Mouse (Mus musculus): ENCODE measurements at regions not wholly inside any gene's neighbourhood (a gene's known extent, or its start where the extent isn't known, plus 50 kb on each side); places are given as distances from the start of the nearest gene placed in this dataset.
"Not testable (repeated sequence)": the region's sequence is repeated elsewhere in the genome, so short reads cannot be mapped to it uniquely, and the experiment has no call there.

GRCm38 (mm10) chr5:10189480-10189879 is 56.8 kb downstream of the Gm5152 start:
- H3K27me3 ChIP-seq: no peaks in the 10 kb centered on the region
- CTCF ChIA-PET: no interaction called here
- in situ Hi-C loops (cut with MboI; ENCODE audit: low pct_unique_long_range_greater_than_20kb): no loop called here
- DNase-seq (ENCODE audit: low read depth, low spot score): no peak
- TF ChIP-seq CTCF (IDR thresholded peaks at IDR 0.05): no peak
- POLR2A ChIA-PET: no interaction called here
- no peak for ATAC-seq

DNA sequence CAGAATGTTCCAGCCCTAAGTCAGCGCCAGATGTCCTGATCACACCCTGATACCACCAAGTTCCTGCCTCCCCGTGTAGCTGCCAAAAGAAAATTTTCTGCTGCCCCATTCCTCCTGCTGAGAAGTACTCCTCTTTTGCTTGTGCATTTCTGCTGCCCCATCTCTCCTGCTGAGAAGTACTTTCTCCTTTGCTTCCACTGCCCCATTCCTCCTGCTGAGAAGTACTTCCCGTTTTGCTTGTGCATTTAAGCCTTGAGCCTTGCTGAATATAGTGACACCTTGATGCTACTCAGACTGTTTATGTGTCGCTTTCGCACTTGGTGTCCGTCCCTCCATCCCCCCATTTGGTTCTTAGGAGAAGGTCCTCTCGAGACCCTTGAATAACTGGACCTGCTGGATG is 84.1 kb downstream of the Gm5152 start:
- in situ Hi-C loops (cut with MboI; ENCODE audit: low pct_unique_long_range_greater_than_20kb); DNase-seq (ENCODE audit: low read depth, low spot score); POLR2A ChIA-PET; ATAC-seq; H3K27me3 ChIP-seq; CTCF ChIA-PET: not testable (repeated sequence)

DNA sequence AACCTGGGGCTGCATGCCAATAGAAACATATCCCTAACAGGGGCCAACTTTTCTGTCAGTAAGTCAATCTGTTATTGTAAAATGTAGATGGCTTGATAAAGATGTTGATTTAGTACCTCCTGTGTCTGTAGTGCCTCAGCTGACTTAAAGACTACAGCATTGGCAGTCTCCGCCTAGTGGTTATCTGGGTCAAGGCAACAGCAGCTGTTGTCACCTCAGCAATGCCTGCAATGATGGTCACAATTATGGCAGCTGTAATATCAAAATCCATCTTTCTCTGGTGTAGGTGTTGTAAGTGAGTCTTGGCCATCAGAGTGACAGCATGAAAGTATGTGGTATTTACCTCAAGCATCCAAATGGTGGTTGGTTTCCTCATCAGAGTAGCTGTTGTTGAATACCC is 97.0 kb downstream of the Gm5152 start:
- ChIA-PET CTCF (no interaction called here), POLR2A (no interaction called here)
- in situ Hi-C loops (cut with MboI; ENCODE audit: low pct_unique_long_range_greater_than_20kb): loop anchor here (10.0 kb wide), 1 partner anchor 195 kb away; no protein-coding TSS in a partner anchor
- DNase-seq (ENCODE audit: low read depth, low spot score): no peak
- no peaks in the 10 kb centered on the region for H3K27me3 ChIP-seq
- TF ChIP-seq CTCF (IDR thresholded peaks at IDR 0.05): no peak
- no peak for ATAC-seq

- POLR2A ChIA-PET: no interaction called here
- in situ Hi-C loops (cut with MboI; ENCODE audit: low pct_unique_long_range_greater_than_20kb): loop anchor here (10.0 kb wide), 1 partner anchor 186 kb away; no protein-coding TSS in a partner anchor
- no peak for ATAC-seq
- no peak for DNase-seq (ENCODE audit: low read depth, low spot score)
- CTCF ChIA-PET: no interaction called here
- no peaks in the 10 kb centered on the region for H3K27me3 ChIP-seq
- TF ChIP-seq CTCF (IDR thresholded peaks at IDR 0.05): no peak
These were observed 105.1 kb downstream of the Gm5152 start for GRCm38 (mm10) chr5:10141186-10141585.

Measured in Patski (cell line).